ENCODE assay signal across 8 mouse cellular contexts in genomic region chr10:60934297-60935286, GRCm38 (mm10).
A peak's percentile ranks its signal among the peaks of the same experiment; 100 is the strongest.
DNase-seq lines count a peak whose midpoint lies in the region; ATAC-seq and TF ChIP-seq lines count a peak whose summit lies in the region.

No protein-coding gene starts in this region.

- DNase-seq in layer of hippocampus, adult 11-12 months (ENCODE audit: low spot score), result peak; percentile 25
- DNase-seq in layer of hippocampus, adult 9-10 months (ENCODE audit: low spot score), result no peak
- peak; percentile 87 to 93 for DNase-seq in adrenal gland, adult (ENCODE audit: inconsistent age in 2 of 2, low spot score in 1 of 2)
- DNase-seq in kidney, adult 2 months, result peak; percentile 78

- H3K36me3 ChIP-seq in kidney, adult 2 months (ENCODE audit: control insufficient read depth, insufficient read depth, low read length), result no peaks in the 10 kb centered on the region
- no peaks in the 10 kb centered on the region for H3K36me3 ChIP-seq in liver, embryonic 16.5 days (ENCODE audit: control insufficient read depth, insufficient read depth)
- no peaks in the 10 kb centered on the region for H3K36me3 ChIP-seq in stomach, embryonic 15.5 days
- H3K36me3 ChIP-seq in forebrain, embryonic 16.5 days (ENCODE audit: control insufficient read depth, insufficient read depth), result no peaks in the 10 kb centered on the region

- WGBS in kidney, adult 2 months, result 45% methylated on average over 13 of the region's 13 CpGs
- WGBS in liver, embryonic 16.5 days (ENCODE audit: insufficient replicate concordance), result 46% methylated on average over 13 of the region's 13 CpGs
- WGBS in stomach, embryonic 15.5 days, result 61% methylated on average over 13 of the region's 13 CpGs
- 65% methylated on average over 13 of the region's 13 CpGs for WGBS in forebrain, embryonic 16.5 days

- H3K27ac ChIP-seq in kidney, adult 2 months (ENCODE audit: insufficient read depth, low read depth, low read length), result peak overlapping the region; percentile 57
- H3K27ac ChIP-seq in liver, embryonic 16.5 days (ENCODE audit: low read length), result no peak overlapping the region; the same call in 1 of the 2 replicates
- H3K27ac ChIP-seq in stomach, embryonic 15.5 days, result no peak overlapping the region
- H3K27ac ChIP-seq in forebrain, embryonic 16.5 days (ENCODE audit: low read length), result no peak overlapping the region

- H3K4me2 ChIP-seq in liver, embryonic 16.5 days (ENCODE audit: low read depth, low read length), result no peak overlapping the region
- no peak overlapping the region for H3K4me2 ChIP-seq in stomach, embryonic 15.5 days
- H3K4me2 ChIP-seq in forebrain, embryonic 16.5 days (ENCODE audit: low read length), result no peak overlapping the region

- no peak for TF ChIP-seq POLR2A in kidney, adult 2 months (IDR thresholded peaks at IDR 0.05; ENCODE audit: low read depth, low read length)

- H3K9ac ChIP-seq in liver, embryonic 16.5 days (ENCODE audit: low read depth, low read length), result no peak overlapping the region
- H3K9ac ChIP-seq in stomach, embryonic 15.5 days, result no peak overlapping the region
- no peak overlapping the region for H3K9ac ChIP-seq in forebrain, embryonic 16.5 days (replicated peaks; ENCODE audit: low read depth, low read length)

- peak; percentile 75 for ATAC-seq in granulocyte monocyte progenitor cell, adult 5-6 weeks (replicated peaks; ENCODE audit: poor library complexity, severe bottlenecking)
- ATAC-seq in liver, embryonic 16.5 days (ENCODE audit: low read depth), result peak; percentile 57
- ATAC-seq in stomach, embryonic 15.5 days (ENCODE audit: insufficient read depth, low FRiP score, low read depth), result peak; percentile 71
- no peak for ATAC-seq in forebrain, embryonic 16.5 days

- H3K4me3 ChIP-seq in kidney, adult 2 months (ENCODE audit: insufficient read depth, low read depth, low read length), result no peak overlapping the region
- no peak overlapping the region for H3K4me3 ChIP-seq in liver, embryonic 16.5 days (ENCODE audit: low read depth, low read length)
- no peak overlapping the region for H3K4me3 ChIP-seq in stomach, embryonic 15.5 days (replicated peaks)
- H3K4me3 ChIP-seq in forebrain, embryonic 16.5 days (replicated peaks; ENCODE audit: low read length), result no peak overlapping the region

- no peaks in the 10 kb centered on the region for H3K9me3 ChIP-seq in liver, embryonic 16.5 days (replicated peaks; ENCODE audit: control insufficient read depth, low read length)
- no peaks in the 10 kb centered on the region for H3K9me3 ChIP-seq in stomach, embryonic 15.5 days
- H3K9me3 ChIP-seq in forebrain, embryonic 16.5 days (ENCODE audit: control insufficient read depth, low read length), result no peaks in the 10 kb centered on the region

- H3K4me1 ChIP-seq in kidney, adult 2 months (ENCODE audit: control insufficient read depth, insufficient read depth, low read length), result no peaks in the 10 kb centered on the region
- H3K4me1 ChIP-seq in liver, embryonic 16.5 days (ENCODE audit: control insufficient read depth, low read depth, low read length), result no peaks in the 10 kb centered on the region; the same call in 1 of the 2 replicates
- H3K4me1 ChIP-seq in stomach, embryonic 15.5 days, result peaks cover 12% of the 10 kb centered on the region
- peaks cover 8% of the 10 kb centered on the region for H3K4me1 ChIP-seq in forebrain, embryonic 16.5 days (replicated peaks; ENCODE audit: control insufficient read depth, insufficient read depth, low read length)

- no peaks in the 10 kb centered on the region for H3K27me3 ChIP-seq in kidney, adult 2 months (replicated peaks; ENCODE audit: control insufficient read depth, insufficient read depth, low read length)
- no peaks in the 10 kb centered on the region for H3K27me3 ChIP-seq in liver, embryonic 16.5 days (ENCODE audit: control insufficient read depth, insufficient read depth, low read depth, low read length)
- no peaks in the 10 kb centered on the region for H3K27me3 ChIP-seq in stomach, embryonic 15.5 days (replicated peaks)
- H3K27me3 ChIP-seq in forebrain, embryonic 16.5 days (replicated peaks; ENCODE audit: control insufficient read depth, insufficient read depth, low read length), result no peaks in the 10 kb centered on the region

- no peak for TF ChIP-seq CTCF in kidney, adult 2 months (conservative IDR thresholded peaks at IDR 0.05; ENCODE audit: insufficient read depth, insufficient read length, low read depth, low read length)
